ENCODE assay signal across 11 mouse cellular contexts in genomic region chr6:39296474-39296873, GRCm38 (mm10).
DNase-seq lines count a peak whose midpoint lies in the region; ATAC-seq and TF ChIP-seq lines count a peak whose summit lies in the region.
"Had no signal": no experiment of that assay in that cellular context is flagged by ENCODE, and none has a peak within 500 bp of the region (broad histone marks: within the 10 kb centered on the region; RNA-seq: fewer than 3 reads in every experiment).

No protein-coding gene starts in this region.

- ATAC-seq in intestine, postnatal 0 days = no peak
- no peak for ATAC-seq in intestine, embryonic 16.5 days
- ATAC-seq: hindbrain, embryonic 16.5 days had no signal

- no peak overlapping the region for H3K4me3 ChIP-seq in intestine, postnatal 0 days (ENCODE audit: low read depth, low read length)
- H3K4me3 ChIP-seq in intestine, embryonic 16.5 days (ENCODE audit: low read length) = no peak overlapping the region
- H3K4me3 ChIP-seq: erythroblast, embryonic 14.5 days; heart, embryonic 15.5 days had no signal

- H3K4me2 ChIP-seq in intestine, postnatal 0 days (replicated peaks; ENCODE audit: low read depth) = peak overlapping the region; percentile 40; the same call in 1 of the 2 replicates
- no peak overlapping the region for H3K4me2 ChIP-seq in intestine, embryonic 16.5 days (ENCODE audit: low read depth, low read length)
- H3K4me2 ChIP-seq: heart, embryonic 15.5 days had no signal

- no peaks in the 10 kb centered on the region for H3K4me1 ChIP-seq in intestine, postnatal 0 days (replicated peaks; ENCODE audit: control insufficient read depth, insufficient read depth, low read length)
- H3K4me1 ChIP-seq in intestine, embryonic 16.5 days (ENCODE audit: control insufficient read depth, insufficient read depth, low read length) = 0 out of 2 replicates have a peak, but pooled peaks cover 2% of the 10 kb centered on the region
- H3K4me1 ChIP-seq: heart, embryonic 15.5 days had no signal

- no peaks in the 10 kb centered on the region for H3K9me3 ChIP-seq in intestine, postnatal 0 days (ENCODE audit: control insufficient read depth)
- no peaks in the 10 kb centered on the region for H3K9me3 ChIP-seq in intestine, embryonic 16.5 days (ENCODE audit: control insufficient read depth, low read length)
- H3K9me3 ChIP-seq: G1E; heart, embryonic 15.5 days had no signal

- H3K36me3 ChIP-seq in intestine, postnatal 0 days (ENCODE audit: control insufficient read depth, insufficient read depth) = no peaks in the 10 kb centered on the region
- no peaks in the 10 kb centered on the region for H3K36me3 ChIP-seq in intestine, embryonic 16.5 days (ENCODE audit: control insufficient read depth, insufficient read depth, low read length)
- H3K36me3 ChIP-seq: G1E; heart, embryonic 15.5 days had no signal

- peak; percentile 61 for DNase-seq in thymus, postnatal 0 days (ENCODE audit: low spot score)
- no peak for DNase-seq in thymus, adult 18-20 months
- peak; percentile 76 for DNase-seq in ZHBTc4 (ENCODE audit: low read depth, low spot score)
- no peak for DNase-seq in spleen, postnatal 14 days (ENCODE audit: low spot score in 2 of 2)
- DNase-seq in frontal cortex, adult 2 months (ENCODE audit: extremely low spot score in 1 of 2, low spot score in 1 of 2) = no peak

- no peaks in the 10 kb centered on the region for H3K27me3 ChIP-seq in intestine, postnatal 0 days (replicated peaks; ENCODE audit: control insufficient read depth, insufficient read depth, low read length)
- H3K27me3 ChIP-seq in intestine, embryonic 16.5 days (replicated peaks; ENCODE audit: control insufficient read depth, insufficient read depth, low read length) = no peaks in the 10 kb centered on the region
- H3K27me3 ChIP-seq: heart, embryonic 15.5 days had no signal

- 79% methylated on average over 4 of the region's 4 CpGs for WGBS in intestine, postnatal 0 days
- WGBS in intestine, embryonic 16.5 days = 72% methylated on average over 4 of the region's 4 CpGs

- TF ChIP-seq CTCF in intestine, postnatal 0 days (IDR thresholded peaks at IDR 0.05; ENCODE audit: low read depth) = peak; percentile 58

- H3K9ac ChIP-seq in intestine, postnatal 0 days (ENCODE audit: low read depth, low read length) = no peak overlapping the region
- no peak overlapping the region for H3K9ac ChIP-seq in intestine, embryonic 16.5 days (ENCODE audit: low read depth, low read length)
- H3K9ac ChIP-seq: heart, embryonic 15.5 days had no signal

- H3K27ac ChIP-seq in intestine, postnatal 0 days (ENCODE audit: low read depth, low read length) = no peak overlapping the region
- no peak overlapping the region for H3K27ac ChIP-seq in intestine, embryonic 16.5 days (ENCODE audit: low read length)
- H3K27ac ChIP-seq: heart, embryonic 15.5 days had no signal

Comparison
In these comparisons a context has a peak if more than half of its experiments do, and no peak if none do; other contexts are left out.
1. DNase-seq: peak in thymus, postnatal 0 days (single experiment) and ZHBTc4 (single experiment); none in thymus, adult 18-20 months (0 of 2), spleen, postnatal 14 days (0 of 2) and frontal cortex, adult 2 months (0 of 2).